Mouse (Mus musculus) midbrain, embryonic 11.5 days (tissue): Measurements from ENCODE around the gene Pigz. TPM values are rescaled to one million over a fixed set of nuclear protein-coding genes. Genes with fewer than 3 reads are reported as not detected.
"Not testable (repeated sequence)": the region's sequence is repeated elsewhere in the genome, so short reads cannot be mapped to it uniquely, and the experiment has no call there.

Source experiments
- ATAC-seq: fragments of 200-750 bp; cut with Nextera tagmentation; 2 replicates; pipeline ENCODE4 v1.8.0; 2017; ENCODE audit warnings: moderate TSS enrichment, moderate library complexity; ENCODE audit not compliant: low FRiP score
- DNase-seq: peaks from one replicate; pipeline ENCODE4 v3.0.0; 2015; ENCODE audit warnings: low spot score; ENCODE audit errors: missing footprints
- H3K27ac ChIP-seq: fragments of 300-500 bp; sonication (generic); 2 replicates; pipeline ENCODE4 v1.5.1; 2014; ENCODE audit warnings: low read depth, low read length
- H3K27me3 ChIP-seq: fragments of 300-500 bp; sonication (generic); 2 replicates; pipeline ENCODE4 v1.6.1; 2014; ENCODE audit warnings: mild to moderate bottlenecking, low read length, moderate library complexity, mixed read lengths; ENCODE audit not compliant: control insufficient read depth, insufficient read depth
- H3K36me3 ChIP-seq: fragments of 300-500 bp; sonication (generic); 2 replicates; pipeline ENCODE4 v1.6.1; 2014; ENCODE audit warnings: mild to moderate bottlenecking, low read length, moderate library complexity, mixed read lengths; ENCODE audit not compliant: control insufficient read depth, insufficient read depth
- H3K4me1 ChIP-seq: fragments of 300-500 bp; sonication (generic); 2 replicates; pipeline ENCODE4 v1.6.1; 2014; ENCODE audit warnings: low read length; ENCODE audit not compliant: control insufficient read depth, insufficient read depth
- H3K4me2 ChIP-seq: fragments of 300-500 bp; sonication (generic); 2 replicates; pipeline ENCODE4 v1.6.1; 2014; ENCODE audit warnings: mild to moderate bottlenecking, moderate library complexity
- H3K4me3 ChIP-seq: fragments of 300-500 bp; sonication (generic); 2 replicates; pipeline ENCODE4 v1.5.1; 2014; ENCODE audit warnings: low read depth, low read length
- H3K9ac ChIP-seq: fragments of 300-500 bp; sonication (generic); 2 replicates; pipeline ENCODE4 v1.6.1; 2014; ENCODE audit warnings: low read length
- H3K9me3 ChIP-seq: fragments of 300-500 bp; sonication (generic); 2 replicates; pipeline ENCODE4 v1.6.1; 2016; ENCODE audit warnings: low read length; ENCODE audit not compliant: control insufficient read depth
- WGBS: fragments of 180-500 bp; shearing (Covaris S2); extraction: QIAGEN DNeasy Blood & Tissue Kit; methylation state at CpG from one replicate; pipeline ENCODE4 v1.1.7; 2014; 5-methylcytosine and 5-hydroxymethylcytosine counted together
- polyA plus RNA-seq: library from polyadenylated mRNA; unstranded; fragments of >200 nt; fragmentation: Nextera tagmentation; extraction: Ambion mirVana; gene quantifications from 2 replicates; pipeline ENCODE4 v1.2.1, GENCODE M21; 2014

Gene Pigz
- polyA plus RNA-seq, 1 experiment from 2014 or later = 1.4 TPM

- Histone ChIP-seq H3K4me3 (no peak overlapping the region), H3K4me2 (no peak overlapping the region), H3K9ac (no peak overlapping the region), H3K4me1 (peaks cover 13% of the 10 kb centered on the region), H3K27ac (no peak overlapping the region), H3K36me3 (no peaks in the 10 kb centered on the region), H3K27me3 (peaks cover 19% of the 10 kb centered on the region), H3K9me3 (no peaks in the 10 kb centered on the region)
- DNase-seq (peak; percentile 45), ATAC-seq (no peak)
- 74% methylated on average over 6 of the region's 6 CpGs for WGBS
These were observed 5.2 kb downstream of the Pigz start for GRCm38 (mm10) chr16:31938856-31939255.

GRCm38 (mm10) chr16:31940586-31940985 is 6.9 kb downstream of the Pigz start:
- 67% methylated on average over 2 of the region's 2 CpGs for WGBS
- ATAC-seq (no peak), DNase-seq (peak; percentile 53)
- H3K4me2 ChIP-seq = no peak overlapping the region
- no peak overlapping the region for H3K9ac ChIP-seq
- peaks cover 2% of the 10 kb centered on the region; the same call in 1 of the 2 replicates for H3K27me3 ChIP-seq
- no peaks in the 10 kb centered on the region for H3K9me3 ChIP-seq
- H3K4me3 ChIP-seq = no peak overlapping the region
- H3K27ac ChIP-seq = no peak overlapping the region
- no peaks in the 10 kb centered on the region for H3K4me1 ChIP-seq
- no peaks in the 10 kb centered on the region for H3K36me3 ChIP-seq

- no peak overlapping the region for H3K4me2 ChIP-seq
- no peaks in the 10 kb centered on the region for H3K27me3 ChIP-seq
- no peaks in the 10 kb centered on the region for H3K36me3 ChIP-seq
- ATAC-seq = peak; percentile 11; the same call in 1 of the 2 replicates
- no peaks in the 10 kb centered on the region for H3K9me3 ChIP-seq
- H3K9ac ChIP-seq = no peak overlapping the region
- no peak overlapping the region for H3K27ac ChIP-seq
- no peak overlapping the region for H3K4me3 ChIP-seq
- H3K4me1 ChIP-seq = peaks cover 13% of the 10 kb centered on the region
- peak; percentile 93 for DNase-seq
- 4% methylated on average over 10 of the region's 10 CpGs for WGBS
These were observed 10.3 kb downstream of the Pigz start for GRCm38 (mm10) chr16:31943980-31944379.

- no peak overlapping the region for H3K27ac ChIP-seq
- ATAC-seq = no peak
- H3K4me3 ChIP-seq = no peak overlapping the region
- no peak for DNase-seq
- no peaks in the 10 kb centered on the region for H3K9me3 ChIP-seq
- no peak overlapping the region for H3K9ac ChIP-seq
- no peaks in the 10 kb centered on the region for H3K27me3 ChIP-seq
- no peaks in the 10 kb centered on the region for H3K36me3 ChIP-seq
- 86% methylated on average over 12 of the region's 12 CpGs for WGBS
- no peak overlapping the region for H3K4me2 ChIP-seq
- H3K4me1 ChIP-seq = peaks cover 20% of the 10 kb centered on the region
These were observed 11.1 kb downstream of the Pigz start for GRCm38 (mm10) chr16:31944698-31945255.

- no peaks in the 10 kb centered on the region for H3K36me3 ChIP-seq
- no peak overlapping the region for H3K4me2 ChIP-seq
- ATAC-seq = no peak
- DNase-seq = peak; percentile 68
- 90% methylated on average over 6 of the region's 6 CpGs for WGBS
- no peaks in the 10 kb centered on the region for H3K27me3 ChIP-seq
- no peak overlapping the region for H3K4me3 ChIP-seq
- no peak overlapping the region for H3K9ac ChIP-seq
- no peak overlapping the region for H3K27ac ChIP-seq
- H3K9me3 ChIP-seq = no peaks in the 10 kb centered on the region
- peaks cover 20% of the 10 kb centered on the region for H3K4me1 ChIP-seq
These were observed 11.7 kb downstream of the Pigz start for GRCm38 (mm10) chr16:31945372-31945771.

DNA sequence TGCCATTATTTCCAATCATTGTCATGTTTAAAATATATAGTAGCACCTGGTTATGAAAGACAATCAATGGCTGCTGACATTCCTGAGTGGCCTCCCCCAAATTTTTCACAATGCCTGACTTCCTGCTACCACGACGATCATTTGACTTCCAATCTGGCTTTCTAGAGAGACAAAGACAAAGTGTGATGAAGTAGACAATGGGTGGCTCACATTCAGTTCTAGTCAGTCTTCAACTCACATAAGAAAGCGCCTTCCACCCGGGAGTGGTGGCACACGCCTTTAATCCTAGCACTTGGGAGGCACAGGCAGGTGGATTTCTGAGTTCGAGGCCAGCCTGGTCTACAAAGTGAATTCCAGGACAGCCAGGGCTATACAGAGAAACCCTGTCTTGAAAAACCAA is 12.3 kb downstream of the Pigz start:
- 89% methylated on average over 6 of the region's 6 CpGs for WGBS
- not testable (repeated sequence) for H3K27ac ChIP-seq, H3K9me3 ChIP-seq, H3K9ac ChIP-seq, H3K4me3 ChIP-seq, H3K27me3 ChIP-seq, H3K36me3 ChIP-seq, ATAC-seq, H3K4me2 ChIP-seq
- DNase-seq = peak; percentile 74
- peaks cover 20% of the 10 kb centered on the region for H3K4me1 ChIP-seq

DNA sequence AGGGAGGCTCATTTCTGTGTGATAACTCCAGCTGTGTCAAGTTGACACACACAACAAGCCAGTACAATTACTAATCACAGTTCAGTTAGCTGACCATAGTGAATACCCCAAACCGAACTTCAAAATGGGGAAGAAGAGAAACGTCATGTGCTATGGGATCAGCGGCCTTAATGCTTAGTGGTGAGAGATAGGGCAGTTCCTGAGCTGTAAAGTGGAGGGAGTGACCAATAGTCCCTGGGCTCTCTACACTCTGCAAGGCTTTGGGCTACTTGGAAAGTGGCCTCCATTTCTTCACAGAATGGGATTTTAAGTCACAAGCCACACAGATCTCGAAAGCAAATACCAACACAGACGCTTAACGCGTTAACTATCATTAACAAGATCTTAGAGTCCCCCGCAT is 13.7 kb downstream of the Pigz start:
- Histone ChIP-seq H3K4me1 (peaks cover 20% of the 10 kb centered on the region), H3K4me3 (peak overlapping the region; percentile 94), H3K36me3 (no peaks in the 10 kb centered on the region), H3K27ac (no peak overlapping the region), H3K9me3 (no peaks in the 10 kb centered on the region), H3K27me3 (no peaks in the 10 kb centered on the region), H3K4me2 (peak overlapping the region; percentile 56), H3K9ac (peak overlapping the region; percentile 93)
- no peak for ATAC-seq
- no peak for DNase-seq
- WGBS = 38% methylated on average over 8 of the region's 8 CpGs

DNA sequence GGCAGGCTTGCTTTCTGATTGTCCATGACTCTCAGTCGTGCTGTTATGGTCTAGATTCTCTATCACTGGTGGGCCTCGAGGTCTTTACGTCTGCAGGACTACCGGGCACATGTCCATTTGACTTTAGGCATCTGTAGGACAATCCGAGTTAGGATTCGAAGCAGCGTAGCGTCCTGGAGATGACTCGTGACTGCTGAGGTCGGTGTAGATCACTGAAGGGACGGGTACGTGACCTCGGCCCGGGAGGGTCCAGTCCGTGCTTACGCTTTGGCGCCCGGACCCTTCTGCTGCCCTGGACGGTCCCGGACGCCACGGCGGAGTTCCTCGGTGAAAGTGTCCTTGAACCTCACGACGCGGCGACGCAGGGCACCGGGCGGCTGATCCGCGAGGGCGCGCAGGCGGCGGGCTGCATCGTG is 14.3 kb downstream of the Pigz start:
- WGBS = 1% methylated on average over 38 of the region's 38 CpGs
- ATAC-seq (peak; percentile 3), DNase-seq (no peak)
- no peaks in the 10 kb centered on the region for H3K9me3 ChIP-seq
- no peaks in the 10 kb centered on the region for H3K27me3 ChIP-seq
- peak overlapping the region; percentile 76 for H3K27ac ChIP-seq
- no peaks in the 10 kb centered on the region for H3K36me3 ChIP-seq
- H3K9ac ChIP-seq = peak overlapping the region; percentile 93
- H3K4me3 ChIP-seq = peak overlapping the region; percentile 94
- peaks cover 20% of the 10 kb centered on the region for H3K4me1 ChIP-seq
- peak overlapping the region; percentile 56 for H3K4me2 ChIP-seq

DNA sequence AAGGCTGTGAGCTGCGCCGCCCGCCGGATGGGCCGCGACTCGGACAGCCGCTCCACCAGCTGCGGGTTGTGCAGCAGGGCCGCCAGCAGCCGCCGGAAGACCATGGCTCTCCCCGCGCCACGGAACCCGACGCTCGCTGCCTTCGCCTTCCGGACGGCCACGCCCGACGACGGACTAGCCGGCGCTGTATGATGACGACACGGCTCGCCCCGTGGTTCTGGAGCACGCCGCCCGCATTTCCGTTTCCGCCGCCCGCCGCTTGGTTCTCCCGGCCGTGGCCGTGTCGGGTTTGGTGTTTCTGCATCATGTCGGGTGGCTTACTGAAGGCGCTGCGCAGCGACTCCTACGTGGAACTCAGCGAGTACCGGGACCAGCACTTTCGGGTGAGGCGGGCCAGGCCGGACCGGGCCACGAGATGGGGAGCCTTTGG is 14.7 kb downstream of the Pigz start, which contains the start of the genes 0610012G03Rik and Ncbp2:
Gene 0610012G03Rik, minus strand, starts transcription at position 150 of the 430 bp plus-strand sequence.
Gene Ncbp2, plus strand, starts transcription at position 169 of the 430 bp plus-strand sequence.
- Histone ChIP-seq H3K27ac (peak within 1 kb of the TSS; percentile 76), H3K4me3 (peak within 1 kb of the TSS; percentile 94), H3K36me3 (no peaks in the 10 kb centered on the region), H3K9ac (peak within 1 kb of the TSS; percentile 93), H3K9me3 (no peaks in the 10 kb centered on the region), H3K4me2 (peak within 1 kb of the TSS; percentile 56), H3K4me1 (peaks cover 20% of the 10 kb centered on the region), H3K27me3 (no peaks in the 10 kb centered on the region)
- WGBS = under 1% methylated on average over 49 of the region's 55 CpGs
- DNase-seq (peak; percentile 99), ATAC-seq (peak; percentile 93)
